Mouse (Mus musculus) C2C12 (cell line): ENCODE data around the gene Hoxc10.

Experiments used
- CEBPB ChIP-seq: IDR thresholded peaks from one replicate; pipeline ENCODE4 v1.6.1; 2011; ENCODE audit warnings: low read depth, mild to moderate bottlenecking, control low read depth, moderate library complexity
- CTCF ChIP-seq: IDR thresholded peaks from one replicate; pipeline ENCODE4 v1.5.1; 2011; ENCODE audit not compliant: control insufficient read depth, insufficient read depth, insufficient read length
- MYOD1 ChIP-seq: IDR thresholded peaks from one replicate; pipeline ENCODE4 v1.6.1; 2011; ENCODE audit warnings: low read depth; ENCODE audit not compliant: control insufficient read depth, insufficient read length
- USF1 ChIP-seq: IDR thresholded peaks from one replicate; pipeline ENCODE4 v1.6.1; 2011; ENCODE audit warnings: low read depth, mild to moderate bottlenecking, control low read depth, moderate library complexity

DNA sequence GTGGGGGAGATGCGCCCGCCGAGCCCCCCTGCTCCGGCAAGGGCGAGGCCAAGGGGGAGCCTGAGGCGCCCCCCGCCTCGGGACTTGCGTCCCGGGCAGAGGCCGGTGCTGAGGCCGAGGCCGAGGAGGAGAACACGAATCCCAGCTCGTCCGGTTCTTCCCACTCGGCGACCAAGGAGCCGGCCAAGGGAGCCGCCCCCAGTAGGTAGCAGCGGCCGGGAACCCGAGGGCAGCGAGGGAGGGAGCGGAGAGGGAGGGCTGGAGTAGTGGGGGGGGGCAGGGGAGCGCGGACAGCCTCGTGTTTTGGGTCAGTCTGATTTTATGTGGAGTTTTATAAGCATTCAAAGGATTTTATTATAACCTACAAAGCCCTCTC lies 11.6 kb upstream of the Hoxc10 start:
- TF ChIP-seq CTCF = no peak
- no peak for TF ChIP-seq MYOD1
- no peak for TF ChIP-seq CEBPB
- TF ChIP-seq USF1 = no peak
